7 mouse cellular contexts compared by ENCODE assay signal in genomic region chr5:115430187-115430960, GRCm38 (mm10). TPM values are rescaled to one million over a fixed set of nuclear protein-coding genes. Genes with fewer than 3 reads are reported as not detected.
DNase-seq lines count a peak whose midpoint lies in the region; ATAC-seq lines count a peak whose summit lies in the region.

No protein-coding gene starts in this region.

- DNase-seq in lung, adult 18-20 months = no peak
- no peak for DNase-seq in forebrain, embryonic 10.5 days (ENCODE audit: extremely low spot score, low spot score)
- DNase-seq in limb, embryonic 10.5 days (ENCODE audit: low spot score) = peak; percentile 66
- no peak for DNase-seq in spleen, postnatal 36 days (ENCODE audit: low spot score in 2 of 2)

- under 1% methylated on average over 53 of the region's 73 CpGs for WGBS in lung, embryonic 15.5 days
- WGBS in forebrain, embryonic 10.5 days = under 1% methylated on average over 63 of the region's 73 CpGs
- WGBS in limb, embryonic 10.5 days = under 1% methylated on average over 39 of the region's 73 CpGs
- 2% methylated on average over 39 of the region's 73 CpGs for WGBS in neural tube, embryonic 15.5 days

- peak overlapping the region; percentile 94 for H3K4me2 ChIP-seq in lung, embryonic 15.5 days
- H3K4me2 ChIP-seq in neural tube, embryonic 15.5 days = peak overlapping the region; percentile 86

- no peaks in the 10 kb centered on the region for H3K36me3 ChIP-seq in lung, embryonic 15.5 days
- H3K36me3 ChIP-seq in forebrain, embryonic 10.5 days (replicated peaks) = peaks cover 57% of the 10 kb centered on the region
- H3K36me3 ChIP-seq in limb, embryonic 10.5 days = peaks cover 45% of the 10 kb centered on the region
- H3K36me3 ChIP-seq in neural tube, embryonic 15.5 days = no peaks in the 10 kb centered on the region

- peak; percentile 30; the same call in 1 of the 2 replicates for ATAC-seq in lung, embryonic 15.5 days (ENCODE audit: borderline replicate concordance, extremely low read depth, low FRiP score, low TSS enrichment)
- ATAC-seq in neural tube, embryonic 15.5 days (ENCODE audit: low FRiP score) = 0 out of 2 replicates have a peak, but pooled peaks have one; percentile 19
- ATAC-seq in frontal cortex, adult (ENCODE audit: low TSS enrichment) = no peak

- peak overlapping the region; percentile 97 for H3K4me3 ChIP-seq in lung, embryonic 15.5 days
- H3K4me3 ChIP-seq in forebrain, embryonic 10.5 days = peak overlapping the region; percentile 99
- peak overlapping the region; percentile 100 for H3K4me3 ChIP-seq in limb, embryonic 10.5 days
- peak overlapping the region; percentile 80 for H3K4me3 ChIP-seq in neural tube, embryonic 15.5 days (replicated peaks)

- peaks cover 32% of the 10 kb centered on the region for H3K27me3 ChIP-seq in lung, embryonic 15.5 days
- H3K27me3 ChIP-seq in forebrain, embryonic 10.5 days (ENCODE audit: poor library complexity, severe bottlenecking) = peaks cover 19% of the 10 kb centered on the region
- peaks cover 28% of the 10 kb centered on the region for H3K27me3 ChIP-seq in limb, embryonic 10.5 days (ENCODE audit: low read depth, poor library complexity, severe bottlenecking)
- no peaks in the 10 kb centered on the region for H3K27me3 ChIP-seq in neural tube, embryonic 15.5 days (replicated peaks)

- H3K9me3 ChIP-seq in lung, embryonic 15.5 days = no peaks in the 10 kb centered on the region
- H3K9me3 ChIP-seq in forebrain, embryonic 10.5 days = no peaks in the 10 kb centered on the region
- no peaks in the 10 kb centered on the region for H3K9me3 ChIP-seq in limb, embryonic 10.5 days (replicated peaks)
- no peaks in the 10 kb centered on the region for H3K9me3 ChIP-seq in neural tube, embryonic 15.5 days (replicated peaks)

- peak overlapping the region; percentile 55 for H3K27ac ChIP-seq in lung, embryonic 15.5 days
- peak overlapping the region; percentile 100 for H3K27ac ChIP-seq in forebrain, embryonic 10.5 days
- H3K27ac ChIP-seq in limb, embryonic 10.5 days = peak overlapping the region; percentile 99
- peak overlapping the region; percentile 98 for H3K27ac ChIP-seq in neural tube, embryonic 15.5 days (replicated peaks)

- H3K4me1 ChIP-seq in lung, embryonic 15.5 days = peaks cover 25% of the 10 kb centered on the region
- H3K4me1 ChIP-seq in forebrain, embryonic 10.5 days = peaks cover 70% of the 10 kb centered on the region
- peaks cover 71% of the 10 kb centered on the region for H3K4me1 ChIP-seq in limb, embryonic 10.5 days
- H3K4me1 ChIP-seq in neural tube, embryonic 15.5 days = peaks cover 60% of the 10 kb centered on the region

- H3K9ac ChIP-seq in lung, embryonic 15.5 days = peak overlapping the region; percentile 95
- peak overlapping the region; percentile 97 for H3K9ac ChIP-seq in neural tube, embryonic 15.5 days (replicated peaks)

RNA-seq across cellular contexts. Expression of gene Msi1, which starts 1.0 kb away (rescaled TPM):
- 9.4 and 9.7 TPM in 2 replicates for polyA plus RNA-seq in lung, embryonic 15.5 days (2015; fragmentation: Nextera tagmentation; extraction: Ambion mirVana)
- polyA plus RNA-seq in forebrain, embryonic 10.5 days (2016; fragmentation: Nextera tagmentation; extraction: Ambion mirVana) = 142 and 158 TPM in 2 replicates
- polyA plus RNA-seq in limb, embryonic 10.5 days (2016; fragmentation: Nextera tagmentation; extraction: Ambion mirVana) = 54.0 and 60.6 TPM in 2 replicates
- polyA plus RNA-seq in neural tube, embryonic 15.5 days (2015; fragmentation: Nextera tagmentation; extraction: Ambion mirVana) = 29.4 and 37.9 TPM in 2 replicates

RNA-seq across cellular contexts. Expression of gene Pla2g1b, which starts 35.7 kb away (rescaled TPM):
- 4.7 and 7.0 TPM in 2 replicates for polyA plus RNA-seq in lung, embryonic 15.5 days (2015; fragmentation: Nextera tagmentation; extraction: Ambion mirVana)
- not detected in 2 replicates for polyA plus RNA-seq in forebrain, embryonic 10.5 days (2016; fragmentation: Nextera tagmentation; extraction: Ambion mirVana)
- polyA plus RNA-seq in limb, embryonic 10.5 days (2016; fragmentation: Nextera tagmentation; extraction: Ambion mirVana) = not detected in 2 replicates
- polyA plus RNA-seq in neural tube, embryonic 15.5 days (2015; fragmentation: Nextera tagmentation; extraction: Ambion mirVana) = 0.81 and 1.1 TPM in 2 replicates

RNA-seq across cellular contexts. Expression of gene Sirt4, which starts 54.2 kb away (rescaled TPM):
- polyA plus RNA-seq in lung, embryonic 15.5 days (2015; fragmentation: Nextera tagmentation; extraction: Ambion mirVana) = 27.2 and 30.4 TPM in 2 replicates
- 13.1 and 13.9 TPM in 2 replicates for polyA plus RNA-seq in forebrain, embryonic 10.5 days (2016; fragmentation: Nextera tagmentation; extraction: Ambion mirVana)
- 16.0 and 18.5 TPM in 2 replicates for polyA plus RNA-seq in limb, embryonic 10.5 days (2016; fragmentation: Nextera tagmentation; extraction: Ambion mirVana)
- 31.0 and 37.1 TPM in 2 replicates for polyA plus RNA-seq in neural tube, embryonic 15.5 days (2015; fragmentation: Nextera tagmentation; extraction: Ambion mirVana)
